Mouse (Mus musculus) G1E (cell line): ENCODE results near the gene Rreb1.

Experiments
- CTCF ChIP-seq: IDR thresholded peaks from 2 replicates; pipeline ENCODE4 v1.5.1; 2012; ENCODE audit warnings: low read depth, low read length, inconsistent platforms, mixed read lengths
- GATA1 ChIP-seq: IDR thresholded peaks from 2 replicates; pipeline ENCODE4 v1.6.1; 2012; ENCODE audit warnings: borderline replicate concordance, low read length, inconsistent platforms, mixed read lengths
- GATA2 ChIP-seq: IDR thresholded peaks from 2 replicates; pipeline ENCODE4 v1.6.1; 2012; ENCODE audit warnings: low read depth, low read length, inconsistent platforms, borderline replicate concordance

GRCm38 (mm10) chr13:37970887-37971530 is 192.8 kb downstream of the Rreb1 start:
- TF ChIP-seq CTCF, result no peak
- TF ChIP-seq GATA1, result no peak
- no peak for TF ChIP-seq GATA2
